Mouse (Mus musculus) heart, adult 2 months (tissue): ENCODE measurements around the gene Ctsk.

Experiments
- CTCF ChIP-seq: fragments of 200-600 bp; IDR thresholded peaks from 2 replicates; pipeline ENCODE4 v1.8.1; 2022; ENCODE audit warnings: antibody characterized with exemption, mild to moderate bottlenecking, moderate library complexity
- POLR2A ChIP-seq: fragments of 200-500 bp; IDR thresholded peaks from 2 replicates; pipeline ENCODE4 v1.6.1; 2011; ENCODE audit warnings: mild to moderate bottlenecking, low read depth, low read length, control low read depth; ENCODE audit not compliant: insufficient read depth

DNA sequence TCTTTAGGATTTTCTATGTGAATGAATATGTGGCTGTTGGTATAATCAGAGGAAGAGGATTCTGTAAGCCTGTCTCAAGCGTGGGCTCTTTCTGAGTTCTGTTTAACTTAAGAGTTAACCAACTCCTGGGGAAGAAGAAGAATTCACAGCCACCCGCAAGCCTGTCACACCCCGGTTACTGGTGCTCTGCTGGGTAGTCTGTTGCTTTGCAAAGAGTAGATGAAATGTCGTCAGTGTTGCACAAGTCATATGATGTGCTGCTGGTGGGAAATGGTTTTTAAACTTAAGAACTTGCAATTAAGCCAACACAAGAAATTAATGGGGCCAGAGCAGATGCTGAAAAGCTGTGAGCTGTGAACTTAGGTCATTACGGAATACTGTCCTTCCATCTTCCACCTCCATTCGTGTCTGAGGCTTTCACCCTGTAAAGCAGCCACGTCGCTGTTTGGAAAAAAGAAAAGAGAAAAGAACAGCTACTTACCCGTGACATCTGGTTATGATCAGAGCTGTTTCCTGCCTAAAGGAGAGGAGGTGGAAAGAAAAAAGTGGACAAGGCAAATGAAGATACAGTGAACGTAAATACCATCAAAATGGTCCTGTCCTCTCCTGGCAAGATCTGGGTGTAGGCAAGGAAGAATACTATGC, 562 bp downstream of the Ctsk start:
- no peak for TF ChIP-seq POLR2A
- TF ChIP-seq CTCF, result no peak
